Mouse (Mus musculus) stomach, postnatal 0 days (tissue): Measurements from ENCODE around the gene Abtb2. TPM values are rescaled to one million over a fixed set of nuclear protein-coding genes. Genes with fewer than 3 reads are reported as not detected.

ENCODE experiments used
- ATAC-seq: fragments of 200-750 bp; cut with Nextera tagmentation; 2 replicates; pipeline ENCODE4 v1.8.0; 2017; ENCODE audit not compliant: low FRiP score, low TSS enrichment
- DNase-seq: peaks from one replicate; pipeline ENCODE4 v3.0.0-alpha.2; 2016; ENCODE audit warnings: low spot score
- H3K27ac ChIP-seq: fragments of 300-500 bp; sonication (generic); replicated peaks from 2 replicates; pipeline ENCODE4 v1.5.1; 2014; ENCODE audit warnings: mild to moderate bottlenecking, control low read depth
- H3K27me3 ChIP-seq: fragments of 300-500 bp; sonication (generic); 2 replicates; pipeline ENCODE4 v1.6.1; 2014; ENCODE audit warnings: low read length; ENCODE audit not compliant: control insufficient read depth, insufficient read depth
- H3K36me3 ChIP-seq: fragments of 300-500 bp; sonication (generic); 2 replicates; pipeline ENCODE4 v1.6.1; 2014; ENCODE audit warnings: low read length, mixed read lengths; ENCODE audit not compliant: control insufficient read depth, insufficient read depth
- H3K4me1 ChIP-seq: fragments of 300-500 bp; sonication (generic); replicated peaks from 2 replicates; pipeline ENCODE4 v1.6.1; 2014; ENCODE audit warnings: antibody characterized with exemption; ENCODE audit not compliant: control insufficient read depth, insufficient read depth
- H3K4me2 ChIP-seq: fragments of 300-500 bp; sonication (generic); replicated peaks from 2 replicates; pipeline ENCODE4 v1.6.1; 2014; ENCODE audit warnings: low read depth, mild to moderate bottlenecking, control low read depth, moderate library complexity
- H3K4me3 ChIP-seq: fragments of 300-500 bp; sonication (generic); 2 replicates; pipeline ENCODE4 v1.5.1; 2014; ENCODE audit warnings: low read depth, low read length, control low read depth
- H3K9ac ChIP-seq: fragments of 300-500 bp; sonication (generic); 2 replicates; pipeline ENCODE4 v1.6.1; 2014; ENCODE audit warnings: mild to moderate bottlenecking, low read length, control low read depth, mixed read lengths
- H3K9me3 ChIP-seq: fragments of 300-500 bp; sonication (generic); 2 replicates; pipeline ENCODE4 v1.6.1; 2016; ENCODE audit warnings: low read length; ENCODE audit not compliant: control insufficient read depth
- CTCF ChIP-seq: IDR thresholded peaks from 2 replicates; pipeline ENCODE4 v1.5.1; 2016; ENCODE audit warnings: antibody characterized with exemption, low read depth, mild to moderate bottlenecking, moderate library complexity
- EP300 ChIP-seq: optimal IDR thresholded peaks from 2 replicates; pipeline ENCODE3; 2016; ENCODE audit warnings: antibody characterized with exemption
- WGBS: fragments of 180-500 bp; shearing (Covaris S2); extraction: QIAGEN DNeasy Blood & Tissue Kit; methylation state at CpG from one replicate; pipeline ENCODE4 v1.1.7; 2014; 5-methylcytosine and 5-hydroxymethylcytosine counted together
- polyA plus RNA-seq: library from polyadenylated mRNA; unstranded; fragments of >200 nt; fragmentation: Nextera tagmentation; extraction: Ambion mirVana; gene quantifications from 2 replicates; pipeline ENCODE4 v1.2.1, GENCODE M21; 2015

Gene Abtb2
- polyA plus RNA-seq, 1 experiment from 2014 or later = 4.0 TPM

DNA sequence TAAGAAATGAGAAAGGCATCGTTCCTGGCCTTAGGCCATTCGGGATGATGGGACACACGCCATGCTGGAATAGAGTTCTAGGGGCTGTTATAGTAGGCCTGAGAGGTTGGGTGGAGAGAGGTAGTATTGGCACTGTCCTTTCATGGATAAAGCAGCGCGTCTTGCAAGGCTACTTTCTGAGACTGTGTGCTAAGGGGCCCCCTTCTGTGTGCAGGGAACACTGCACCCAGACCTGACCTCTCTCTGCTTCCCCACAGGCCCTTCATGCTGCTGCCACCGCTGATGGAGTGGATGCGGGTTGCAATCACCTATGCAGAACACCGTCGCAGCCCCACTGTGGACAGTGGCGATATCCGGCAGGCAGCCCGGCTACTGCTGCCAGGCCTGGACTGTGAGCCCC lies 134.4 kb downstream of the Abtb2 start:
- 73% methylated on average over 12 of the region's 12 CpGs for WGBS

DNA sequence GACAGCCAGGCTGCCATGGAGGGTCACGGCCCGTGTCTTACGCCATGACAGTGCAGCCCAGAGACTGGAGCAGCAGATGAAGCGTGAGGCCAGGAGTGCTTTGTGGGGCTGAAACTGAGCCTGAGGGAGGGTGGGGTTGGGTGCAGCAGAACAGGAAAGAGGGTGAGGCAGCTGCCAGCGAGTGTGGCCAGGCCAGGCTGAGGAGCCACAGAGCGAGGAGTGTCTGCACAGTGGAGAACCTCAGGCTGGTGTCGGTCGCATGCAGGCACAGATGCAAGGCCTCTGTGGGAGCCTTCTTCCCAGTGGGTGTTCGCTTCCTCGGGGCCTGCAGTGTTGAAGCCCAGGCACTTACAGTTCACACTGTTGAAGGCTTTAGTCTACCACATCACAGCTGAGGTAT lies 137.2 kb downstream of the Abtb2 start:
- Histone ChIP-seq H3K27ac (no peak overlapping the region), H3K4me2 (no peak overlapping the region), H3K4me3 (no peak overlapping the region), H3K27me3 (no peaks in the 10 kb centered on the region), H3K9me3 (no peaks in the 10 kb centered on the region), H3K4me1 (no peaks in the 10 kb centered on the region), H3K9ac (no peak overlapping the region), H3K36me3 (0 out of 2 replicates have a peak, but pooled peaks cover 3% of the 10 kb centered on the region)
- DNase-seq = peak; percentile 52
- 0 out of 2 replicates have a peak, but pooled peaks have one; percentile 27 for ATAC-seq
- no peak for TF ChIP-seq EP300
- no peak for TF ChIP-seq CTCF
- 73% methylated on average over 10 of the region's 10 CpGs for WGBS

More for the DNA sequence above, 134.4 kb downstream of the Abtb2 start:
- no peak overlapping the region for H3K4me3 ChIP-seq
- no peak overlapping the region for H3K4me2 ChIP-seq
- H3K27ac ChIP-seq = no peak overlapping the region
- no peak for DNase-seq
- no peak overlapping the region for H3K9ac ChIP-seq
- H3K9me3 ChIP-seq = no peaks in the 10 kb centered on the region
- no peaks in the 10 kb centered on the region for H3K4me1 ChIP-seq
- no peaks in the 10 kb centered on the region for H3K27me3 ChIP-seq
- H3K36me3 ChIP-seq = no peaks in the 10 kb centered on the region
- TF ChIP-seq CTCF (peak; percentile 60), EP300 (no peak)
- ATAC-seq = no peak; the same call in 1 of the 2 replicates

DNA sequence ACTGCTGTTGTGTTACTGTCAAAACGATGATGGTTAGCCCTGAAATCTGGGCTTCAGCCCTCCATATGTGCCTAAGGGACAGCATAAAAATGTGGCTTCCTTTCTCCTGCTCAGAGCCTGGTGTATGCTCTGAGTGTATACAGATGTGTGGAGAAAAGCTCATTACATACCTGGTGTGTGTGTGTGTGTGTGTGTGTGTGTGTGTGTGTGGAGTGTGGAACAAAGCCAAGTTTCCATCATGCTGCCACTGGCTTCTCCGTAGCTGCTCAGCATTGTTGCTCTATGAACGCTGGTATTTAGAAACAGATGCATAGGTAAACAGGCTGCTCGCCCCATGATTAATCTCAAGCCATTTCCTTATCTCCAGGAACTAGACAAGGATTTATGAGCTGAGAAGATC lies 137.8 kb downstream of the Abtb2 start:
- TF ChIP-seq CTCF = no peak
- no peak for TF ChIP-seq EP300
- ATAC-seq (no peak), DNase-seq (no peak)
- Histone ChIP-seq H3K9ac (no peak overlapping the region), H3K27me3 (no peaks in the 10 kb centered on the region), H3K4me2 (no peak overlapping the region), H3K4me1 (no peaks in the 10 kb centered on the region), H3K4me3 (no peak overlapping the region), H3K27ac (no peak overlapping the region), H3K36me3 (0 out of 2 replicates have a peak, but pooled peaks cover 3% of the 10 kb centered on the region), H3K9me3 (no peaks in the 10 kb centered on the region)
- WGBS = 57% methylated on average over 4 of the region's 4 CpGs

DNA sequence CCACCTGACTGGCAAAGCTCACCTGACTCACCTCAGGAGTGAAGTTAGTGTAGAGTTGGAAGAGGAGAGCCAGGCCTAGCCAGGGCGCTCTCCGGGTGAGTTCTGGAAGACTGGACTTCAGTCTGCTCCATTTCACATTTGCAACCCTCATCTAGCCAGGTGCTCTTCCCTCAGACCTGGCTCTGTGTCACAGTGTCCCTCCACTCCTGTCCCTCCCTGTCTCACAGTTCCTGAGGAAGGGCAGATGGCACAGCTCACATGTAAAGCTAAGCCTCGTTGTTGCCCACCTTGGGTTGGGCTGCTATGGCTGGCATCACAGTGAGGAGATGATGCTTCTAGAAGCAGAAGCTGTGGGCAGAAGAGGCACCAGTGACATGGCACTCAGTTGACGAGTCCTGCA lies 139.7 kb downstream of the Abtb2 start:
- 83% methylated on average over 4 of the region's 4 CpGs for WGBS
- Histone ChIP-seq H3K4me2 (no peak overlapping the region), H3K27ac (no peak overlapping the region), H3K4me1 (no peaks in the 10 kb centered on the region), H3K27me3 (no peaks in the 10 kb centered on the region), H3K36me3 (0 out of 2 replicates have a peak, but pooled peaks cover 3% of the 10 kb centered on the region), H3K9me3 (no peaks in the 10 kb centered on the region), H3K9ac (no peak overlapping the region), H3K4me3 (no peak overlapping the region)
- TF ChIP-seq EP300 = no peak
- no peak for TF ChIP-seq CTCF
- DNase-seq (no peak), ATAC-seq (no peak)

DNA sequence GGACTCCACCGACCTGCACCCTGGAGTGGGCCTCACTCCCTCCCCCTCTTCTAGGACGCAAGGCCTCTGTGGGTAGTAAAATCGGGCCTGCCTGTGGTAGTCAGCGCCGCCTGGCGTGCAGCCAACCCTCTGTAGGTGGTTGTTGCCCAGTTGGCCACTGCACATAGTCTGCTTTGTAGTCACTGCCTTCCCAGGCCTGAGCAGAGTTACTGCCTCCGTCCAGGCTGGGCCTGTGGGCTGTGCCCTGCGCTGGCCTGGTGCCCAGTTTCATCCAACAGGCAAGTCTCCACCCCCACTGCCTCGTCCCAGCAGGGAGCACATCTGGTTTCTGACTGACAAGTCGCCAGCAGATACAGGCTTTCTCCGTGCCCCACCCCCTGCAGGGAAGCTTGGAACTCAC lies 140.1 kb downstream of the Abtb2 start:
- DNase-seq = peak; percentile 85

DNA sequence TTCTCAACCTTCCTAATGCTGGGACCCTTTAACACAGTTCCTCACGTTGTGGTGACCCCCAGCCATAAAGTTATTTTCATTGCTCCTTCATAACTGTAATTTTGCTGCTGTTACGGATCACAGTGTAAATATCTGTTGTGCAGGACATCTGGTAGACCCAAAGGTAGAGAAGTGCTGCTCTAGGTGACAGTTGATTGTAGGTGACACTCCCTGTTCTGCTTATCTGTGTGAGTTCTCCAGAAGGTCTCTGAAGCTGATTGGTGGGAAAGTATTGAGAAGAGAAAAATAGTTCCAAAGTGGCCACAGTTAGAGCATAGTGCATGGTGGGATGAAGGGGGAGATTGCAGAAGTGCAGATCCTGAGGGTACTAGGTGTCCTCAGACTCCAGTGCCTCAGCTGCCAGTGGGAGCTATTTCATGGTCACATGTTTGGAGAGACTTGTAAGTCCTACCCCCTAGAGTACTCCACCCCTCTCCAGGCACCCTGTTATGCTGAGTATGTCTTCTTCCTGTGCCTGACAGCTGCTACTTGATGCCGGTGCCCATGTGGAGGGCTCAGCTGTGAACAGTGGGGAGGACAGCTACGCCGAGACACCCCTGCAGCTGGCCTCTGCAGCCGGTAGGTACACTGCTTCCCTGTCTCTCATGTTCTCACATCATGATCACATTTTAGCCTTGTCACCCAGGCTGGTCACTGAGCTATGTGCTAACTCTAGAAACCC lies 141.1 kb downstream of the Abtb2 start:
- Histone ChIP-seq H3K27ac (no peak overlapping the region), H3K36me3 (0 out of 2 replicates have a peak, but pooled peaks cover 3% of the 10 kb centered on the region), H3K4me2 (no peak overlapping the region), H3K4me1 (no peaks in the 10 kb centered on the region), H3K27me3 (no peaks in the 10 kb centered on the region), H3K9me3 (no peaks in the 10 kb centered on the region), H3K4me3 (no peak overlapping the region), H3K9ac (no peak overlapping the region)
- ATAC-seq (no peak), DNase-seq (no peak)
- WGBS = 86% methylated on average over 6 of the region's 6 CpGs
- no peak for TF ChIP-seq EP300

More for the DNA sequence above, 140.1 kb downstream of the Abtb2 start:
- H3K27me3 ChIP-seq = no peaks in the 10 kb centered on the region
- 33% methylated on average over 11 of the region's 11 CpGs for WGBS
- no peaks in the 10 kb centered on the region for H3K4me1 ChIP-seq
- H3K4me2 ChIP-seq = no peak overlapping the region
- H3K4me3 ChIP-seq = no peak overlapping the region
- H3K9me3 ChIP-seq = no peaks in the 10 kb centered on the region
- peak; percentile 73 for ATAC-seq
- no peak overlapping the region for H3K9ac ChIP-seq
- no peak overlapping the region for H3K27ac ChIP-seq
- 0 out of 2 replicates have a peak, but pooled peaks cover 3% of the 10 kb centered on the region for H3K36me3 ChIP-seq
- TF ChIP-seq CTCF (no peak), EP300 (no peak)
